Mouse (Mus musculus): Measurements from ENCODE around the gene Prex1.

Prex1 gene

GRCm38 (mm10) chr2:166642581-166642987 is 71.0 kb downstream of the Prex1 start:
- in situ Hi-C loops (cut with MboI; ENCODE audit: unreplicated experiment in 2 of 2), result loop anchor here in 1 of 2 experiments (25.0 kb wide), 1 partner anchor 1020 kb away; the partner anchor contains the start of gene Gm20431

DNA sequence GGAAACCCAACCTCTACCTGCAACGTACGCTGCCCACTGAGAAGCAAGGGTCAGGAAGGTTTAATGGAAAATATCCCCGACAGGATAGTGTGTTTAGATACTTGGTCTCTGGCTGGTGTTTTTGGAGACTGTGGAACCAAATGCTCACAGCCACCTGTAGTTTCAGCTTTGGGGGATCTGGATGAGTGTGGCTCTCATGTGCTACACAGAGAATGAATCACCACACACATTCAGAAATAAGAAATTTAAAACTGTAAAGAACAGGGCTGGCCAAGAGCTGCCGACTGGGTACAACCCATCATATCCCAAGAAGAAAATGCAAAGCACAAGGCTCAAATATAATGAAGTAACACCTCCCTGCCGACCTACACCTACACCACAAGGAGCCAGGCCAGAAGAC is 73.9 kb downstream of the Prex1 start:
- in situ Hi-C loops (cut with MboI; ENCODE audit: unreplicated experiment in 2 of 2), result loop anchor here in 1 of 2 experiments (25.0 kb wide), 1 partner anchor 1023 kb away; the partner anchor contains the start of gene Gm20431

DNA sequence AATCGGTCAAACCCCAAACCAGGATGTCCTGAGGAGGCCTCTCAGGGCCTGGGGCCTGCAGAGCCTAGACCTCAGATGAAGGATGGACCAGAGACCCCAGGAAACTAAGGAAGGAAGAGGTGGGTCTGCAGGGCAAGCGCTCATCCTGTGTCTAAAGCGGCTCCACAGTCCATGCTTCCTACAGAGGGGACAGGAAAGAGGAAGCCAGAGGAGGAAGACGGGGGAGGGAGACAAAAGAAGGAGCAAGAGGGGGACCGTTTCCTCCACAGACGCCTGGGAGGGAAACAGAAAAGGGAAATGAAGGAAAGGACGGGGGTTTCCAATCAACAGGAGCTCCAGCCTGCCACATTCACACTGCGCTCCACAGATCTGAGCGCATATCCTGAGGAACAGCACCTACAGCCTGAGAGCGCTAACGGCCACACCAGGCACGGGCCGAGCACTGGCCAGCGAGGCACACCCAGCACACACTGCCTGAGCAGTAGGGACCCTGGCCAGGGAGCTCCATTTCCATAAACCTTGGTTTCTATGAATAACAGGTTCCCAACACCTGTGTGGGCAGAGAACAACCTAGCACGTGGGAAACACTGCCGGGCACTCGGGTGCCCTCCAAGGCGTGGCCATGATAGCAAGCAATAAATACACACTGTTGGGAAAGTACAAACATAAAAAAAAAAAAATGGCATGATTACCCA is 74.5 kb downstream of the Prex1 start:
- in situ Hi-C loops (cut with MboI; ENCODE audit: unreplicated experiment in 2 of 2), result loop anchor here in 1 of 2 experiments (25.0 kb wide), 1 partner anchor 1023 kb away; the partner anchor contains the start of gene Gm20431

DNA sequence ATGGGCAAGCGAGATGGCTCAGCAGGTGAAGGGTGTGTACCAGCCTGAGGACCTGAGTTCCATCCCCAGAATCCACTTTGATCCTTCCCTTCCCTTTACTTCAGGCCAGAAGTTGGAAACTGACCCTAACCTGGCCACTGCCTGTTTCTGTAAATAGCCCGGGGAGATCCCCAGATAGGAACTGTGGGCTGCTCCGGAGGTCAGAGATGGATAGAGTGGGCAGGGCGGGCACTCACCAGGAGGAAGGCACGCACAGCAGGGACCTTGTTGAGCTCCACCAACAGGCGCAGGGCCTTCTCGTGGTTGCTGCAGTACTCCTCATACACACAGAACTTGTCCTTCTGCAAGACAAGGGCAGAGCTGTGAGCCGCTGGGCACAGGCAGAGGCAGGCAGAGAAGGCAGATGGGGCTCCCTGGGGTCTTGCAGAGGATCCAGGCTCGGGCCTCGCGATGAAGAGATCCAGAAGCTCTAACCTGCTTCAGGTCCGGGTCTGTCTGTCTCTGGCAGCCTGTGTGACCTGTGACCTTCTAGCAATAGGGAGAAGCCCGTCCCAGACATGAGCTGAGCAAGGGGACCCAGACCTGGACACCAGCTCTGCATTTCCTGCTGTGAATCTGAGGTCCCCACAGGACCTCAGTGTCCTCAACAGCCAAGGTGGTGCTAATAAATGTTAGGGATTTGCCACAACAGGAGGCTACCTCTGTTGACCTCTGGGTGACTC is 75.4 kb downstream of the Prex1 start:
- in situ Hi-C loops (cut with MboI; ENCODE audit: unreplicated experiment in 2 of 2), result loop anchor here in 1 of 2 experiments (25.0 kb wide), 1 partner anchor 1024 kb away; the partner anchor contains the start of gene Gm20431

DNA sequence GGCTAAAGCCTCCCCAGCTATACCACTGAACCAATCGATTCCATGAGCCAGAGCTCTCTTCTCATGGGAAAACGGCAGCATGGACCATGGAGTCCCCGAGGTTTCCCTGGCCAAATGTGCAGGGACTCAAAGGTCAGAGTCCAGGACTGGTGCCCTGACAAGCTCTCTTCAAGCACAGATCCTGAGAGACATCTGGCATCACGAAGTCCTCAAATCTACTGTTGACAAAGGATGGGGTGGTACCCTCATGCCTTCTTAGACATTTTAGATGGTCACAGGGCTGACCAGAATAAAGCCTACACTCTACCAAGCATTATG is 76.0 kb downstream of the Prex1 start:
- in situ Hi-C loops (cut with MboI; ENCODE audit: unreplicated experiment in 2 of 2), result loop anchor here in 1 of 2 experiments (25.0 kb wide), 1 partner anchor 1025 kb away; the partner anchor contains the start of gene Gm20431

- in situ Hi-C loops (cut with MboI; ENCODE audit: unreplicated experiment in 2 of 2), result loop anchor here in 1 of 2 experiments (25.0 kb wide), 1 partner anchor 1025 kb away; the partner anchor contains the start of gene Gm20431
Measured at GRCm38 (mm10) chr2:166636867-166637672, 76.6 kb downstream of the Prex1 start.

- in situ Hi-C loops (cut with MboI; ENCODE audit: unreplicated experiment in 2 of 2), result loop anchor here in 1 of 2 experiments (25.0 kb wide), 1 partner anchor 1027 kb away; the partner anchor contains the start of gene Gm20431
Measured at GRCm38 (mm10) chr2:166635521-166635920, 78.1 kb downstream of the Prex1 start.

DNA sequence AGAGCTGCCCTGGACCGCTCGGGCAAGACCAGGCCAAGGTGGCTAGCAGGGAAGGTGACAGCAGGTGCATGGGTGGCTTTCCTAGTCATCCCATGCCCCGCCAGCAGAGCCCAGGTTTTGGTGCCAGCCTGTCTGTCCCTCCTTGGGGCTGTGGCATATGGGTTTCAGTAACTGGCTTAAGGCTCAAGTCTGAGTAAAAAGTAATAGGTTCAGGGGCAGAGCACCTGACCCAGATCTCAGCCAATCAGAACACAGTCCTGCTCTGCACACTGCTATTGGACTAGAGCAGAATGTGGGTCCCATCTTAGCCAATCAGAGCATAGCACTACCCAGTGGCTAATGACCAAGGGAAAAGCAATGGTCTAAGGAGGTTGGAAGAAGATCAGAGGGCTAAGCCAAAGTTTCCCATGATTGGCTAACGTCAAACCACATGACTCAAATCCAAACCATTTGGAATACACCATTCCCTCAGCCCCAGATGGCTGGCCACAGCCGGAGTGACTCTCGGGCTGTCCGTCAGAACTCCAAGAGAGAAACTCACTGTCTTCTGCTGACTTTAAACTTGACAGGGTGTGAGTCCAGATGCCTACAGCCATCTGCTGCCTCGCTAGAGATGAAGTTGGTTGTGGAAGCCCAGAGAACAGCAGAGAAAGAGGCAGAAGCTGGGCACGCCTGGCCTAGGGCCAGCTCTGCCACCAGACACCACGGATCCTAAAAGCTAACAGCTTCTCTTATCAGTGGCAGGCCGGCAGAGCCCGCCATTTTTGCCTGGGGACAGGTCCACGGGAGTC is 80.9 kb downstream of the Prex1 start:
- in situ Hi-C loops (cut with MboI; ENCODE audit: unreplicated experiment in 2 of 2), result loop anchor here in 1 of 2 experiments (25.0 kb wide), 1 partner anchor 1030 kb away; the partner anchor contains the start of gene Gm20431

DNA sequence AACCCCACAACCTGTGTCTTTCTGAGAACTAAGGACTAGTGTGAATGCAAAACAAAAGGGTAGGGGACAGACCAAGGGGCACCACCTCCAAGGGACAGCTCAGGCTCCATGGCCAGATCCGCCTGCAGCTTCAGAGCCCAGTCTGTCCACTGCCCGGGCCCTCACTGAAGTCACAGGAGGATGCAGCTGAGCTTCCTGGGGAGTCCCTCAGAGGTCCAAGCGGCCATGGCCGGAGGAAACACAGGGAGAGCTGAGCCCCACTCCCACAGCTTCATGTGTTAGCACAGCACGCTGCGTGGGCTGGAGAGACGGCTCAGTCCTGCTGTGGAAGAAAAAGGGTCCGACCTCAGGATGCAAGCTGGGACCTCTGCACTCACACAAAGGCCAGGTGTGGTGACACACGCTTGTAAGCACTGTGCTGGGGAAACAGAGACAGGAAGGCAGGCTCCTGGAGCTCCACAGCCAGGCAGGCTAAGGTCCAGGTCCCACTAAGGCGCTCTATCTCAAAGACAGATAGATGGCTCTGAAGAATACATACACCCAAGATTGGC is 81.9 kb downstream of the Prex1 start:
- in situ Hi-C loops (cut with MboI; ENCODE audit: unreplicated experiment in 2 of 2), result loop anchor here in 1 of 2 experiments (25.0 kb wide), 1 partner anchor 1031 kb away; the partner anchor contains the start of gene Gm20431

DNA sequence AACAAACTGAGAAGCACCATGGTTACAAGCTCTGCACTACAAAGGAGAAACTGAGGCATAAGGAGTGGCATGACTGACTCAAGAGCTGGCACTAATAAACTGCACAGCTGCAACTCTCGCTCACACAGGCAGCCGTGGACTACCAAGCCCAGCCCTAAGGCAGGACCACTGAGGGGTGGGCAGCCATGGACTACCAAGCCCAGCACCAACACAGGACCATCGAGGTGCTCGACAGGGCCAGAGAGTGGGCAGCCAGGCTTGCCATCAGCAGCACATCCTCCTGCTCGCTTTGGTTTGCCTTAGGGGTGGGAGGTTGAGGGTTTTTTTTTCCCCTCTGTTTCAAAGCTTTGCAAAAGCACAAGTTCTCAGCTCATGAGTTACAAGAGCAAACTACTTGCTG is 82.4 kb downstream of the Prex1 start:
- in situ Hi-C loops (cut with MboI; ENCODE audit: unreplicated experiment in 2 of 2), result loop anchor here in 1 of 2 experiments (25.0 kb wide), 1 partner anchor 1031 kb away; the partner anchor contains the start of gene Gm20431

GRCm38 (mm10) chr2:166629941-166630674 is 83.5 kb downstream of the Prex1 start:
- in situ Hi-C loops (cut with MboI; ENCODE audit: unreplicated experiment in 2 of 2), result loop anchor here (5.0 to 25.0 kb wide), 2 partner anchors 82 to 1032 kb away; partner anchors contain the start of genes Gm20431 (in 1 of the 2) and Prex1 (in 1 of the 2)

DNA sequence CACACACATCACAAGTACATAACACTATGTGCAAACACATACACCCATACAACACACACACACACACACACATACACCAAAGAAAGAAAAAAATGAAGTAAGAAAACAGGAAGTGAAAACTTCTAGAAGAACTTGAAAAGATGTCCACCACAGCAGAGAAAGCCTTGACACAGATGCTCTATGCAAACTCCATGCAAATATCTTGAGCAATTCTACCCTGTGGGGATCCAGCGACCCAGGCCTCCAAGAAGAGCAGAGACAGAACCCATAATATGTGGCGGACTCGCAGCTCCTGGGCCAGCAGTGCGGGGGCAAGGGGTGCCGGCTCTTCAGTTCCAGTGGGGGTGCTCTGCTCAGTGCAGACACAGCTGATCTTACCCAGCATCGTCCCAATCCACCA is 86.1 kb downstream of the Prex1 start:
- in situ Hi-C loops (cut with MboI; ENCODE audit: unreplicated experiment in 2 of 2), result loop anchor here (5.0 to 25.0 kb wide), 2 partner anchors 85 to 1035 kb away; partner anchors contain the start of genes Gm20431 (in 1 of the 2) and Prex1 (in 1 of the 2)

- in situ Hi-C loops (cut with MboI; ENCODE audit: unreplicated experiment in 2 of 2), result loop anchor here (5.0 to 25.0 kb wide), 2 partner anchors 87 to 1037 kb away; partner anchors contain the start of genes Gm20431 (in 1 of the 2) and Prex1 (in 1 of the 2)
Measured at GRCm38 (mm10) chr2:166625219-166625618, 88.4 kb downstream of the Prex1 start.

- in situ Hi-C loops (cut with MboI; ENCODE audit: unreplicated experiment in 2 of 2), result loop anchor here in 1 of 2 experiments (5.0 kb wide), 1 partner anchor 89 kb away; the partner anchor contains the start of gene Prex1
Measured at GRCm38 (mm10) chr2:166623081-166623567, 90.5 kb downstream of the Prex1 start.

DNA sequence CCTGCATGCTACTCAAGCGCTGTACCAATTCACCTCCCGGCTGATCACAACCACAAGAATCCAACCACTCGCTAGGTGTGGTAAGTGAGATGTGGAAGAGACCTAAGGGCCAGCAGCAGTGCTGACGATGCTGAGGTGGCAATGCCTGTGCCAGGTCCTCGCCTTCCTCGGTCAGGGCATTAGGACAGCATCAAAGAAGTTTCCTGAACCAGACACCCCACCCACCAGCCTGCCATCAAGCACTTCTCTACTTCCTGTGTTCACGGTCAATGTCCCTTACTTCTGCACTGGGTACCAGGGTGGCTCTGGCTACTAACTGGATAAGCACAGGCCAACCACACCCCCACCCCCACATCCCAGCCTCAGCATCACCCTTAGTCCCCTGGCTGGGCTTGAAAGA is 91.0 kb downstream of the Prex1 start:
- in situ Hi-C loops (cut with MboI; ENCODE audit: unreplicated experiment in 2 of 2), result loop anchor here in 1 of 2 experiments (5.0 kb wide), 1 partner anchor 90 kb away; the partner anchor contains the start of gene Prex1

GRCm38 (mm10) chr2:166622079-166622478 is 91.6 kb downstream of the Prex1 start:
- in situ Hi-C loops (cut with MboI; ENCODE audit: unreplicated experiment in 2 of 2), result loop anchor here in 1 of 2 experiments (5.0 kb wide), 1 partner anchor 90 kb away; the partner anchor contains the start of gene Prex1
